Comparison of ENCODE assay signal across 20 mouse cellular contexts in the genomic region with DNA sequence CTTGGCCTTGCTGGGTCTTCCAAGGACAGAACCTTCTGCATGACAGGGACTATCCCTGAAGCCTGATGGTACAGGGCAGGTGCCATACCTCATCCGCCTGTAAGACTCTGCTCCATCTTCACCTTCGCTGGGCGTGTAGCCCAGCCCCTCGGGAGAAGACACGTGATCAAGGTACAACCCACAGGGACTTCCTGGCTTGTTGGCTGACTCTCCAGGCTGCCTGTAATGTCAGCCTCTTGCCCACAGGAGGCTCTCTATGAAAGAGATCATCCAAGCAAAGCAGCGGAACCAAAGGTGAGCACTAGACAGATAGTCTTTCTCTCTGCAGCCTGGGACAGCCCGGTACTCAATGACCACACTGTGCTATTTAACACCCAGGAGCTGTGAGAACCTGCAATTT. TPM values are rescaled to one million over a fixed set of nuclear protein-coding genes. Genes with fewer than 3 reads are reported as not detected.
DNase-seq lines count a peak whose midpoint lies in the region; ATAC-seq and TF ChIP-seq lines count a peak whose summit lies in the region.
"Had no signal": no experiment of that assay in that cellular context is flagged by ENCODE, and none has a peak within 500 bp of the region (broad histone marks: within the 10 kb centered on the region; RNA-seq: fewer than 3 reads in every experiment).

No protein-coding gene starts in this region.

- H3K9ac ChIP-seq in CH12.LX (ENCODE audit: insufficient read depth, low read depth) = no peak overlapping the region
- H3K9ac ChIP-seq in ES-E14 (ENCODE audit: insufficient read depth, low read depth, low read length, poor library complexity, severe bottlenecking) = no peak overlapping the region
- H3K9ac ChIP-seq in neural tube, embryonic 15.5 days (replicated peaks) = no peak overlapping the region
- H3K9ac ChIP-seq: embryonic facial prominence, embryonic 13.5 days had no signal

- H3K4me3 ChIP-seq in kidney, adult 2 months (ENCODE audit: insufficient read depth, low read depth, low read length) = no peak overlapping the region
- H3K4me3 ChIP-seq in CH12.LX (replicated peaks in 1 of 3; ENCODE audit: low read depth in 2 of 3, low read length in 2 of 3, poor library complexity in 1 of 3) (no peak overlapping the region), ES-E14 (ENCODE audit: insufficient read depth in 1 of 2, low read depth in 1 of 2, low read length in 2 of 2, poor library complexity in 1 of 2, severe bottlenecking in 1 of 2) (no peak overlapping the region)
- no peak overlapping the region for H3K4me3 ChIP-seq in neural tube, embryonic 15.5 days (replicated peaks)
- H3K4me3 ChIP-seq: embryonic facial prominence, embryonic 13.5 days; forebrain, embryonic 10.5 days had no signal

- TF ChIP-seq EP300 in CH12.LX (IDR thresholded peaks at IDR 0.05; ENCODE audit: low read length) = no peak

- no peaks in the 10 kb centered on the region for H3K27me3 ChIP-seq in kidney, adult 2 months (replicated peaks; ENCODE audit: control insufficient read depth, insufficient read depth, low read length)
- peaks cover 27% of the 10 kb centered on the region for H3K27me3 ChIP-seq in CH12.LX (replicated peaks)
- peaks cover 33% of the 10 kb centered on the region for H3K27me3 ChIP-seq in neural tube, embryonic 15.5 days (replicated peaks)

- H3K9me3 ChIP-seq in CH12.LX (replicated peaks; ENCODE audit: low read length) (no peaks in the 10 kb centered on the region), ES-E14 (ENCODE audit: control insufficient read depth, insufficient read depth, low read depth, low read length) (no peaks in the 10 kb centered on the region)
- no peaks in the 10 kb centered on the region for H3K9me3 ChIP-seq in neural tube, embryonic 15.5 days (replicated peaks)
- H3K9me3 ChIP-seq: embryonic facial prominence, embryonic 13.5 days; forebrain, embryonic 10.5 days had no signal

- 23% methylated on average over 7 of the region's 7 CpGs for WGBS in kidney, adult 2 months
- 36% methylated on average over 7 of the region's 7 CpGs for WGBS in neural tube, embryonic 15.5 days

- H3K79me2 ChIP-seq in CH12.LX (replicated peaks; ENCODE audit: control insufficient read depth, extremely low read depth, insufficient read depth, poor library complexity, severe bottlenecking) = no peaks in the 10 kb centered on the region

- peak; percentile 71 for TF ChIP-seq RAD21 in CH12.LX (IDR thresholded peaks at IDR 0.05; ENCODE audit: low read depth, low read length)

- no peak overlapping the region for H3K27ac ChIP-seq in kidney, adult 2 months (ENCODE audit: insufficient read depth, low read depth, low read length)
- no peak overlapping the region for H3K27ac ChIP-seq in CH12.LX (ENCODE audit: insufficient read depth, low read depth)
- no peak overlapping the region for H3K27ac ChIP-seq in ES-E14 (ENCODE audit: insufficient read depth, low read depth, low read length, poor library complexity, severe bottlenecking)
- H3K27ac ChIP-seq in neural tube, embryonic 15.5 days (replicated peaks) = no peak overlapping the region
- H3K27ac ChIP-seq: embryonic facial prominence, embryonic 13.5 days; forebrain, embryonic 10.5 days had no signal

- dilution Hi-C loops in CH12.LX (cut with MboI; ENCODE audit: extremely low pct_ligation_motif_present, extremely low pct_unique_long_range_greater_than_20kb, low sequenced_read_pairs) = no loop called here

- TF ChIP-seq POLR2A in kidney, adult 2 months (IDR thresholded peaks at IDR 0.05; ENCODE audit: low read depth, low read length) = no peak
- no peak for TF ChIP-seq POLR2A in CH12.LX (IDR thresholded peaks at IDR 0.05; ENCODE audit: low read depth, low read length)

- no peaks in the 10 kb centered on the region for H3K4me1 ChIP-seq in kidney, adult 2 months (ENCODE audit: control insufficient read depth, insufficient read depth, low read length)
- H3K4me1 ChIP-seq in CH12.LX (ENCODE audit: control insufficient read depth in 1 of 2, insufficient read depth in 2 of 2) (peaks cover 0 to 16% of the 10 kb centered on the region in 2 experiments; a peak in 2 of 4 replicates), ES-E14 (ENCODE audit: control insufficient read depth in 2 of 2, insufficient read depth in 2 of 2, low read length in 2 of 2, poor library complexity in 1 of 2) (0 out of 4 replicates have a peak, but pooled peaks cover 0 to 2% of the 10 kb centered on the region in 2 experiments)
- H3K4me1 ChIP-seq in neural tube, embryonic 15.5 days = no peaks in the 10 kb centered on the region
- H3K4me1 ChIP-seq: embryonic facial prominence, embryonic 13.5 days; forebrain, embryonic 10.5 days had no signal

- no peaks in the 10 kb centered on the region for H3K36me3 ChIP-seq in kidney, adult 2 months (ENCODE audit: control insufficient read depth, insufficient read depth, low read length)
- no peaks in the 10 kb centered on the region for H3K36me3 ChIP-seq in CH12.LX (replicated peaks in 1 of 2; ENCODE audit: control insufficient read depth in 1 of 2, insufficient read depth in 1 of 2, low read length in 1 of 2)
- H3K36me3 ChIP-seq in ES-E14 (ENCODE audit: control insufficient read depth, insufficient read depth, low read length, poor library complexity, severe bottlenecking) = no peaks in the 10 kb centered on the region
- no peaks in the 10 kb centered on the region for H3K36me3 ChIP-seq in neural tube, embryonic 15.5 days
- H3K36me3 ChIP-seq: embryonic facial prominence, embryonic 13.5 days; forebrain, embryonic 10.5 days had no signal

- TF ChIP-seq CTCF in kidney, adult 2 months (conservative IDR thresholded peaks at IDR 0.05; ENCODE audit: insufficient read depth, insufficient read length, low read depth, low read length) = no peak; the same call in 1 of the 2 replicates
- TF ChIP-seq CTCF in CH12.LX (conservative IDR thresholded peaks at IDR 0.05 in 1 of 2, IDR thresholded peaks at IDR 0.05 in 1 of 2; ENCODE audit: low read depth in 2 of 2, low read length in 2 of 2) = peak; percentile 32 to 83; a peak in 3 of 4 replicates

- H3K4me2 ChIP-seq in CH12.LX (ENCODE audit: insufficient read depth, low read depth, poor library complexity, severe bottlenecking) = peak overlapping the region; percentile 70
- no peak overlapping the region for H3K4me2 ChIP-seq in neural tube, embryonic 15.5 days
- H3K4me2 ChIP-seq: embryonic facial prominence, embryonic 13.5 days had no signal

- DNase-seq in kidney, adult 2 months = peak; percentile 38
- no peak for DNase-seq in kidney, adult 11 months
- peak; percentile 63 for DNase-seq in CH12.LX (ENCODE audit: extremely low read depth)
- peak; percentile 52 for DNase-seq in ES-E14 (ENCODE audit: low read depth, low spot score)
- DNase-seq in kidney, postnatal 14 days = peak; percentile 29
- DNase-seq in right cerebral cortex, adult 18-20 months = no peak
- DNase-seq: adrenal gland, postnatal 25 days; cerebellum, postnatal 10 days; heart, postnatal 10 days; layer of hippocampus, adult 9-11 months; left cerebral cortex, postnatal 4 days; lung, adult 2 months; thymus, adult 2 months had no signal

- no peak for ATAC-seq in neural tube, embryonic 15.5 days (ENCODE audit: low FRiP score)
- ATAC-seq: hindbrain, embryonic 16.5 days had no signal

- in situ Hi-C loops in CH12.LX (cut with MboI; ENCODE audit: low pct_ligation_motif_present, low pct_unique_long_range_greater_than_20kb, low sequenced_read_pairs) (loop anchor here (5.0 kb wide), 1 partner anchor 56 kb away; no protein-coding TSS in a partner anchor), ES-E14 (cut with MboI; ENCODE audit: low sequenced_read_pairs in 2 of 2, unreplicated experiment in 2 of 2) (loop anchor here in 1 of 2 experiments (25.0 kb wide), 1 partner anchor 1289 kb away; the partner anchor contains the start of gene Irx1)

TF ChIP-seq in CH12.LX, 34 proteins besides CTCF, POLR2A, EP300 and RAD21 (continues in another document):
- TF ChIP-seq TCF12 (IDR thresholded peaks at IDR 0.05; ENCODE audit: low read depth, low read length) (no peak), ELF1 (IDR thresholded peaks at IDR 0.05; ENCODE audit: low read depth, low read length) (peak; percentile 82), GABPA (IDR thresholded peaks at IDR 0.05; ENCODE audit: insufficient replicate concordance, low read depth, low read length) (no peak), USF2 (conservative IDR thresholded peaks at IDR 0.05; ENCODE audit: low read depth, low read length) (peak; percentile 84), MAZ (IDR thresholded peaks at IDR 0.05; ENCODE audit: low read depth, low read length) (no peak), MAFK (IDR thresholded peaks at IDR 0.05; ENCODE audit: insufficient replicate concordance, low read length) (no peak), IRF4 (IDR thresholded peaks at IDR 0.05; ENCODE audit: low read depth, low read length) (no peak), TBP (conservative IDR thresholded peaks at IDR 0.05; ENCODE audit: low read depth, low read length) (no peak), UBTF (IDR thresholded peaks at IDR 0.05; ENCODE audit: low read depth, low read length) (no peak), CHD1 (IDR thresholded peaks at IDR 0.05; ENCODE audit: low read depth, low read length) (no peak), JUN (IDR thresholded peaks at IDR 0.05; ENCODE audit: insufficient read depth, low read depth, low read length) (no peak)

TF ChIP-seq in ES-E14, 5 proteins besides CTCF, POLR2A, EP300 and RAD21:
- no peak for TF ChIP-seq MAFK (IDR thresholded peaks at IDR 0.05; ENCODE audit: insufficient read depth, low read depth, low read length)
- TF ChIP-seq ZNF384 (IDR thresholded peaks at IDR 0.05; ENCODE audit: low read depth, low read length) = no peak
- TF ChIP-seq HCFC1 (IDR thresholded peaks at IDR 0.05; ENCODE audit: borderline replicate concordance, insufficient read depth, low read length) = no peak

RNA-seq across cellular contexts. Expression of gene Irx4, which starts 9.1 kb away (rescaled TPM):
- polyA plus RNA-seq in kidney, adult 2 months (2012; rRNA removed) = 0.16 and 0.26 TPM in 2 replicates
- not detected in 2 replicates for total RNA-seq in CH12.LX (2012; rRNA removed)
- not detected in 2 replicates for total RNA-seq in CH12.LX (2014; rRNA removed)
- polyA plus RNA-seq in CH12.LX (2012; ENCODE audit: insufficient read length, low read depth) = not detected in 2 replicates
- 0.48 and 0.58 TPM in 2 replicates for total RNA-seq in ES-E14 (2012; rRNA removed)
- polyA plus RNA-seq in neural tube, embryonic 15.5 days (2015; fragmentation: Nextera tagmentation; extraction: Ambion mirVana) = 1.3 and 1.5 TPM in 2 replicates
- total RNA-seq: adrenal gland, postnatal 25 days; granulocyte monocyte progenitor cell, adult 5-6 weeks; left cerebral cortex, postnatal 4 days; megakaryocyte, adult 5-6 weeks; neutrophil, adult 5-6 weeks had no signal
- polyA plus RNA-seq: lung, adult 2 months had no signal

Comparison
In these comparisons a context has a peak if more than half of its experiments do, and no peak if none do; other contexts are left out.
1. DNase-seq: peak in kidney, adult 2 months (single experiment), CH12.LX (single experiment), ES-E14 (single experiment) and kidney, postnatal 14 days (single experiment); none in kidney, adult 11 months (single experiment) and right cerebral cortex, adult 18-20 months (single experiment).